Mouse (Mus musculus): ENCODE results near the gene Atrn. TPM values are rescaled to one million over a fixed set of nuclear protein-coding genes. Genes with fewer than 3 reads are reported as not detected.

Gene Atrn
- polyA plus RNA-seq, 1 experiment from 2014 or later = 24.7 TPM

- no peak overlapping the region for H3K9ac ChIP-seq (replicated peaks; ENCODE audit: low read depth, low read length)
Observed at GRCm38 (mm10) chr2:130977589-130977988, 71.3 kb downstream of the Atrn start.

GRCm38 (mm10) chr2:130978058-130978847 lies 72.0 kb downstream of the Atrn start:
- Histone ChIP-seq H3K9me3 (ENCODE audit: control insufficient read depth, low read length) (no peaks in the 10 kb centered on the region), H3K4me1 (ENCODE audit: control insufficient read depth, insufficient read depth, low read length) (no peaks in the 10 kb centered on the region), H3K27ac (ENCODE audit: low read depth, low read length) (no peak overlapping the region), H3K36me3 (ENCODE audit: control insufficient read depth, insufficient read depth, low read length) (peaks cover 39% of the 10 kb centered on the region), H3K4me2 (ENCODE audit: low read depth, low read length) (no peak overlapping the region), H3K9ac (replicated peaks; ENCODE audit: low read depth, low read length) (no peak overlapping the region), H3K27me3 (ENCODE audit: control insufficient read depth, insufficient read depth, low read length) (no peaks in the 10 kb centered on the region), H3K4me3 (ENCODE audit: low read depth, low read length) (no peak overlapping the region)
- no peak for ATAC-seq (ENCODE audit: low read depth)
- 82% methylated on average over 10 of the region's 10 CpGs for WGBS

More at GRCm38 (mm10) chr2:130977589-130977988, 71.3 kb downstream of the Atrn start:
- peaks cover 39% of the 10 kb centered on the region for H3K36me3 ChIP-seq (ENCODE audit: control insufficient read depth, insufficient read depth, low read length)
- no peak overlapping the region for H3K4me2 ChIP-seq (ENCODE audit: low read depth, low read length)
- H3K9me3 ChIP-seq (ENCODE audit: control insufficient read depth, low read length) = no peaks in the 10 kb centered on the region
- no peaks in the 10 kb centered on the region for H3K27me3 ChIP-seq (ENCODE audit: control insufficient read depth, insufficient read depth, low read length)
- no peak overlapping the region for H3K27ac ChIP-seq (ENCODE audit: low read depth, low read length)
- no peaks in the 10 kb centered on the region for H3K4me1 ChIP-seq (ENCODE audit: control insufficient read depth, insufficient read depth, low read length)
- no peak for ATAC-seq (ENCODE audit: low read depth)
- no peak overlapping the region for H3K4me3 ChIP-seq (ENCODE audit: low read depth, low read length)

- no peak overlapping the region for H3K27ac ChIP-seq (ENCODE audit: low read depth, low read length)
- H3K4me1 ChIP-seq (ENCODE audit: control insufficient read depth, insufficient read depth, low read length) = no peaks in the 10 kb centered on the region
- no peaks in the 10 kb centered on the region for H3K27me3 ChIP-seq (ENCODE audit: control insufficient read depth, insufficient read depth, low read length)
- no peaks in the 10 kb centered on the region for H3K9me3 ChIP-seq (ENCODE audit: control insufficient read depth, low read length)
- no peak overlapping the region for H3K9ac ChIP-seq (replicated peaks; ENCODE audit: low read depth, low read length)
- H3K36me3 ChIP-seq (ENCODE audit: control insufficient read depth, insufficient read depth, low read length) = peaks cover 31% of the 10 kb centered on the region
- no peak overlapping the region for H3K4me2 ChIP-seq (ENCODE audit: low read depth, low read length)
- no peak overlapping the region for H3K4me3 ChIP-seq (ENCODE audit: low read depth, low read length)
- no peak for ATAC-seq (ENCODE audit: low read depth)
Observed at GRCm38 (mm10) chr2:130979138-130979537, 72.8 kb downstream of the Atrn start.

- H3K4me1 ChIP-seq (ENCODE audit: control insufficient read depth, insufficient read depth, low read length) = no peaks in the 10 kb centered on the region
- no peak overlapping the region for H3K9ac ChIP-seq (replicated peaks; ENCODE audit: low read depth, low read length)
- H3K36me3 ChIP-seq (ENCODE audit: control insufficient read depth, insufficient read depth, low read length) = peaks cover 8% of the 10 kb centered on the region
- H3K27ac ChIP-seq (ENCODE audit: low read depth, low read length) = no peak overlapping the region
- H3K9me3 ChIP-seq (ENCODE audit: control insufficient read depth, low read length) = no peaks in the 10 kb centered on the region
- WGBS = 96% methylated on average over 2 of the region's 2 CpGs
- no peak for ATAC-seq (ENCODE audit: low read depth)
- H3K4me2 ChIP-seq (ENCODE audit: low read depth, low read length) = no peak overlapping the region
- H3K4me3 ChIP-seq (ENCODE audit: low read depth, low read length) = no peak overlapping the region
- no peaks in the 10 kb centered on the region for H3K27me3 ChIP-seq (ENCODE audit: control insufficient read depth, insufficient read depth, low read length)
Observed at GRCm38 (mm10) chr2:130992818-130993217, 86.5 kb downstream of the Atrn start.

- no peak overlapping the region for H3K4me3 ChIP-seq (ENCODE audit: low read depth, low read length)
- H3K27me3 ChIP-seq (ENCODE audit: control insufficient read depth, insufficient read depth, low read length) = no peaks in the 10 kb centered on the region
- H3K9ac ChIP-seq (replicated peaks; ENCODE audit: low read depth, low read length) = no peak overlapping the region
- ATAC-seq (ENCODE audit: low read depth) = no peak
- no peaks in the 10 kb centered on the region for H3K9me3 ChIP-seq (ENCODE audit: control insufficient read depth, low read length)
- H3K4me1 ChIP-seq (ENCODE audit: control insufficient read depth, insufficient read depth, low read length) = no peaks in the 10 kb centered on the region
- 91% methylated on average over 2 of the region's 2 CpGs for WGBS
- H3K36me3 ChIP-seq (ENCODE audit: control insufficient read depth, insufficient read depth, low read length) = peaks cover 28% of the 10 kb centered on the region; the same call in 1 of the 2 replicates
- no peak overlapping the region for H3K4me2 ChIP-seq (ENCODE audit: low read depth, low read length)
- H3K27ac ChIP-seq (ENCODE audit: low read depth, low read length) = no peak overlapping the region
Observed at GRCm38 (mm10) chr2:131009123-131009522, 102.8 kb downstream of the Atrn start.

- Histone ChIP-seq H3K36me3 (ENCODE audit: control insufficient read depth, insufficient read depth, low read length) (peaks cover 30% of the 10 kb centered on the region), H3K4me2 (ENCODE audit: low read depth, low read length) (no peak overlapping the region), H3K27ac (ENCODE audit: low read depth, low read length) (no peak overlapping the region), H3K4me1 (ENCODE audit: control insufficient read depth, insufficient read depth, low read length) (no peaks in the 10 kb centered on the region), H3K9me3 (ENCODE audit: control insufficient read depth, low read length) (no peaks in the 10 kb centered on the region), H3K4me3 (ENCODE audit: low read depth, low read length) (no peak overlapping the region), H3K9ac (replicated peaks; ENCODE audit: low read depth, low read length) (no peak overlapping the region), H3K27me3 (ENCODE audit: control insufficient read depth, insufficient read depth, low read length) (no peaks in the 10 kb centered on the region)
- 91% methylated on average over 1 of the region's 1 CpGs for WGBS
- ATAC-seq (ENCODE audit: low read depth) = no peak
Observed at GRCm38 (mm10) chr2:131010566-131010965, 104.3 kb downstream of the Atrn start.

- peaks cover 24% of the 10 kb centered on the region for H3K36me3 ChIP-seq (ENCODE audit: control insufficient read depth, insufficient read depth, low read length)
- no peak for ATAC-seq (ENCODE audit: low read depth)
- WGBS = 95% methylated on average over 2 of the region's 2 CpGs
Observed at GRCm38 (mm10) chr2:131025230-131025629, 118.9 kb downstream of the Atrn start.

GRCm38 (mm10) chr2:131026941-131027340 lies 120.6 kb downstream of the Atrn start:
- 91% methylated on average over 3 of the region's 3 CpGs for WGBS
- Histone ChIP-seq H3K4me3 (ENCODE audit: low read depth, low read length) (no peak overlapping the region), H3K36me3 (ENCODE audit: control insufficient read depth, insufficient read depth, low read length) (peaks cover 17% of the 10 kb centered on the region), H3K27ac (ENCODE audit: low read depth, low read length) (no peak overlapping the region), H3K9ac (replicated peaks; ENCODE audit: low read depth, low read length) (no peak overlapping the region), H3K9me3 (ENCODE audit: control insufficient read depth, low read length) (no peaks in the 10 kb centered on the region), H3K4me1 (ENCODE audit: control insufficient read depth, insufficient read depth, low read length) (no peaks in the 10 kb centered on the region), H3K27me3 (ENCODE audit: control insufficient read depth, insufficient read depth, low read length) (no peaks in the 10 kb centered on the region), H3K4me2 (ENCODE audit: low read depth, low read length) (no peak overlapping the region)
- no peak for ATAC-seq (ENCODE audit: low read depth)

More at GRCm38 (mm10) chr2:131025230-131025629, 118.9 kb downstream of the Atrn start:
- Histone ChIP-seq H3K4me1 (ENCODE audit: control insufficient read depth, insufficient read depth, low read length) (no peaks in the 10 kb centered on the region), H3K9ac (replicated peaks; ENCODE audit: low read depth, low read length) (no peak overlapping the region), H3K4me2 (ENCODE audit: low read depth, low read length) (no peak overlapping the region), H3K27me3 (ENCODE audit: control insufficient read depth, insufficient read depth, low read length) (no peaks in the 10 kb centered on the region), H3K27ac (ENCODE audit: low read depth, low read length) (no peak overlapping the region), H3K4me3 (ENCODE audit: low read depth, low read length) (no peak overlapping the region), H3K9me3 (ENCODE audit: control insufficient read depth, low read length) (no peaks in the 10 kb centered on the region)

GRCm38 (mm10) chr2:131029065-131029935 lies 123.0 kb downstream of the Atrn start:
- Histone ChIP-seq H3K27ac (ENCODE audit: low read depth, low read length) (no peak overlapping the region), H3K36me3 (ENCODE audit: control insufficient read depth, insufficient read depth, low read length) (peaks cover 12% of the 10 kb centered on the region), H3K9ac (replicated peaks; ENCODE audit: low read depth, low read length) (no peak overlapping the region), H3K27me3 (ENCODE audit: control insufficient read depth, insufficient read depth, low read length) (no peaks in the 10 kb centered on the region), H3K9me3 (ENCODE audit: control insufficient read depth, low read length) (no peaks in the 10 kb centered on the region), H3K4me1 (ENCODE audit: control insufficient read depth, insufficient read depth, low read length) (no peaks in the 10 kb centered on the region), H3K4me3 (ENCODE audit: low read depth, low read length) (no peak overlapping the region), H3K4me2 (ENCODE audit: low read depth, low read length) (no peak overlapping the region)
- WGBS = 81% methylated on average over 9 of the region's 9 CpGs
- no peak for ATAC-seq (ENCODE audit: low read depth)

All from neural tube, embryonic 14.5 days (tissue).